Mouse (Mus musculus): ENCODE data around the gene Shisa8. TPM values are rescaled to one million over a fixed set of nuclear protein-coding genes. Genes with fewer than 3 reads are reported as not detected.

Shisa8 gene
- polyA plus RNA-seq, 1 experiment from 2014 or later, result 0.57 TPM

- peaks cover 51% of the 10 kb centered on the region for H3K36me3 ChIP-seq (ENCODE audit: control insufficient read depth, insufficient read depth, low read length)
- WGBS, result 98% methylated on average over 5 of the region's 5 CpGs
- no peak overlapping the region for H3K4me2 ChIP-seq
These were observed 25.7 kb downstream of the Shisa8 start for GRCm38 (mm10) chr15:82186931-82187330.

DNA sequence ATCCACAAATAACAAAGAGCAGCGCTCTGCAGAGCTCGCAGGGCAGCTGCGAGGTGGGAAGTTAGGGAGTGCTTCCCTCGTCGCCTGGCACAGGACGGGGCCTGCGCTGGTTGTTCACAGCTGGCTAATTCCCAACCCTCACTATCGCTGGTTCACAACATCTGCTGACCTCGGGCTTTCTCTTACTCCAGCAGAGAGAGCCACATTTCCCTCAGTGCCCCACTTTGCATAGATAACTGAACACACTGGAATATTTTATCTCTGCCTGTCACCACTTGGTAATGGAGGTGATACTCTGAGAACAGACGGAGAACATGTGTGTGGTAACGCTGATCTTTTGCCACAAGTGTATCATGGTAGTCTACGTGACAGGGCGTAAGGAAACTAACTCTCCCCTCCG lies 26.5 kb downstream of the Shisa8 start:
- H3K27ac ChIP-seq (ENCODE audit: low read depth, low read length), result no peak overlapping the region
- DNase-seq (ENCODE audit: low spot score, missing footprints) (no peak), ATAC-seq (ENCODE audit: low FRiP score) (no peak)
- peaks cover 59% of the 10 kb centered on the region for H3K36me3 ChIP-seq (ENCODE audit: control insufficient read depth, insufficient read depth, low read length)
- 91% methylated on average over 14 of the region's 14 CpGs for WGBS
- H3K4me1 ChIP-seq (ENCODE audit: control insufficient read depth, insufficient read depth, low read length), result no peaks in the 10 kb centered on the region
- peaks cover 5% of the 10 kb centered on the region; the same call in 1 of the 2 replicates for H3K9me3 ChIP-seq (ENCODE audit: control insufficient read depth, low read length)
- no peaks in the 10 kb centered on the region for H3K27me3 ChIP-seq (ENCODE audit: control insufficient read depth, insufficient read depth, low read length)
- no peak overlapping the region for H3K9ac ChIP-seq (ENCODE audit: low read length)
- H3K4me2 ChIP-seq, result no peak overlapping the region
- no peak overlapping the region for H3K4me3 ChIP-seq (ENCODE audit: low read depth, low read length)

More at GRCm38 (mm10) chr15:82186931-82187330, 25.7 kb downstream of the Shisa8 start:
- H3K4me1 ChIP-seq (ENCODE audit: control insufficient read depth, insufficient read depth, low read length), result no peaks in the 10 kb centered on the region
- ATAC-seq (ENCODE audit: low FRiP score) (no peak), DNase-seq (ENCODE audit: low spot score, missing footprints) (no peak)
- H3K9ac ChIP-seq (ENCODE audit: low read length), result no peak overlapping the region
- H3K27me3 ChIP-seq (ENCODE audit: control insufficient read depth, insufficient read depth, low read length), result no peaks in the 10 kb centered on the region
- H3K9me3 ChIP-seq (ENCODE audit: control insufficient read depth, low read length), result peaks cover 3% of the 10 kb centered on the region; the same call in 1 of the 2 replicates
- no peak overlapping the region for H3K4me3 ChIP-seq (ENCODE audit: low read depth, low read length)
- H3K27ac ChIP-seq (ENCODE audit: low read depth, low read length), result no peak overlapping the region

- H3K4me2 ChIP-seq, result no peak overlapping the region
- no peaks in the 10 kb centered on the region for H3K27me3 ChIP-seq (ENCODE audit: control insufficient read depth, insufficient read depth, low read length)
- H3K27ac ChIP-seq (ENCODE audit: low read depth, low read length), result no peak overlapping the region
- H3K4me1 ChIP-seq (ENCODE audit: control insufficient read depth, insufficient read depth, low read length), result no peaks in the 10 kb centered on the region
- 93% methylated on average over 14 of the region's 14 CpGs for WGBS
- H3K36me3 ChIP-seq (ENCODE audit: control insufficient read depth, insufficient read depth, low read length), result peaks cover 68% of the 10 kb centered on the region
- no peak overlapping the region for H3K9ac ChIP-seq (ENCODE audit: low read length)
- no peak for DNase-seq (ENCODE audit: low spot score, missing footprints)
- ATAC-seq (ENCODE audit: low FRiP score), result no peak
- H3K4me3 ChIP-seq (ENCODE audit: low read depth, low read length), result no peak overlapping the region
- peaks cover 5% of the 10 kb centered on the region; the same call in 1 of the 2 replicates for H3K9me3 ChIP-seq (ENCODE audit: control insufficient read depth, low read length)
These were observed 27.4 kb downstream of the Shisa8 start for GRCm38 (mm10) chr15:82185062-82185783.

DNA sequence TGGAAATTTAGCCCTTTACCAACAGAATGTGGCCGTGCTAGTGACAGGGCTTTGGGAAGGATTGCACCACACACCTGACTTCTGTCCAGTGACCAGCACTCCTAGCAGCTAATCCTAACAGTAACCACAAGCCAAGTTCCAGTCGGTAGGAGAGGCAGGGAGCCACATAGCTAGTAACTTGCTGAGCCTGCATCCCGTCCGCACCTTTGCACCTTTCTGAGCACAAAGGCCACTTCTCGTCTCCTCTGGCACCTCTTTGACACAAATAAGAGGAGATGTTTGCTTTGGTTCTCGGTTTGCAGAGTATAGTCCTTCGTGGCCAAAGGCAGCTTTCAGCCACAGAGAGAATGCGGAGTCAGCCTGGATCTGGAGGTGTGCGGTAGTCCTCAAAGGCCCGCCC lies 28.0 kb downstream of the Shisa8 start:
- Histone ChIP-seq H3K4me3 (ENCODE audit: low read depth, low read length) (no peak overlapping the region), H3K27ac (ENCODE audit: low read depth, low read length) (no peak overlapping the region), H3K9ac (ENCODE audit: low read length) (no peak overlapping the region), H3K4me2 (no peak overlapping the region), H3K9me3 (ENCODE audit: control insufficient read depth, low read length) (peaks cover 5% of the 10 kb centered on the region; the same call in 1 of the 2 replicates), H3K36me3 (ENCODE audit: control insufficient read depth, insufficient read depth, low read length) (peaks cover 74% of the 10 kb centered on the region), H3K4me1 (ENCODE audit: control insufficient read depth, insufficient read depth, low read length) (no peaks in the 10 kb centered on the region), H3K27me3 (ENCODE audit: control insufficient read depth, insufficient read depth, low read length) (no peaks in the 10 kb centered on the region)
- WGBS, result 94% methylated on average over 10 of the region's 10 CpGs
- ATAC-seq (ENCODE audit: low FRiP score), result no peak
- no peak for DNase-seq (ENCODE audit: low spot score, missing footprints)

DNA sequence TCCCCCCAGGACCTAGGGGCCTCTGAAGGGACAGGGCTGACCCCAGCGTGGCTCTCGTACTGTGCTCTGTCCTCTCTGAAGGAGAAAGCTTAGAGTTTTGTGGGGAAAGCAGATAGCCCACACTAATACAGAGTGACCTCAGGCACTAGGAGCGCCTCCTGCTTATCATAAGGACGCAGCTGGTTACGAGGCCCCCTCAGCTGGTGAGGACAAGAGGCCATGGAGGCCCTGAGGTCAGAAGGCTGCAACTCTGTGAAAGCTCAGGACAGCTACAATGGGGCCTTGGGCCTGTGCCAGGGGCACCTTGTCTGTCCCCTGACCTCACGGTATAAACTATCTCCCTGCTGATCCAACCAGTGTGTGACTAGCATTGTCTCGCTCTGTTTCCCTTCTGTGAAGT lies 28.4 kb downstream of the Shisa8 start:
- Histone ChIP-seq H3K27ac (ENCODE audit: low read depth, low read length) (no peak overlapping the region), H3K4me3 (ENCODE audit: low read depth, low read length) (no peak overlapping the region)

GRCm38 (mm10) chr15:82183596-82183995 lies 29.0 kb downstream of the Shisa8 start:
- Histone ChIP-seq H3K36me3 (ENCODE audit: control insufficient read depth, insufficient read depth, low read length) (peaks cover 85% of the 10 kb centered on the region), H3K4me1 (ENCODE audit: control insufficient read depth, insufficient read depth, low read length) (no peaks in the 10 kb centered on the region), H3K4me3 (ENCODE audit: low read depth, low read length) (no peak overlapping the region), H3K27me3 (ENCODE audit: control insufficient read depth, insufficient read depth, low read length) (no peaks in the 10 kb centered on the region), H3K27ac (ENCODE audit: low read depth, low read length) (peak overlapping the region; percentile 25; the same call in 1 of the 2 replicates), H3K4me2 (no peak overlapping the region), H3K9ac (ENCODE audit: low read length) (no peak overlapping the region), H3K9me3 (ENCODE audit: control insufficient read depth, low read length) (peaks cover 5% of the 10 kb centered on the region; the same call in 1 of the 2 replicates)
- no peak for DNase-seq (ENCODE audit: low spot score, missing footprints)
- no peak for ATAC-seq (ENCODE audit: low FRiP score)
- 73% methylated on average over 10 of the region's 10 CpGs for WGBS

More for the DNA sequence above, 28.4 kb downstream of the Shisa8 start:
- no peaks in the 10 kb centered on the region for H3K4me1 ChIP-seq (ENCODE audit: control insufficient read depth, insufficient read depth, low read length)
- no peaks in the 10 kb centered on the region for H3K27me3 ChIP-seq (ENCODE audit: control insufficient read depth, insufficient read depth, low read length)
- ATAC-seq (ENCODE audit: low FRiP score), result 0 out of 2 replicates have a peak, but pooled peaks have one; percentile 40
- peaks cover 5% of the 10 kb centered on the region; the same call in 1 of the 2 replicates for H3K9me3 ChIP-seq (ENCODE audit: control insufficient read depth, low read length)
- DNase-seq (ENCODE audit: low spot score, missing footprints), result no peak
- H3K4me2 ChIP-seq, result no peak overlapping the region
- H3K9ac ChIP-seq (ENCODE audit: low read length), result no peak overlapping the region
- WGBS, result 87% methylated on average over 7 of the region's 7 CpGs
- peaks cover 79% of the 10 kb centered on the region for H3K36me3 ChIP-seq (ENCODE audit: control insufficient read depth, insufficient read depth, low read length)

DNA sequence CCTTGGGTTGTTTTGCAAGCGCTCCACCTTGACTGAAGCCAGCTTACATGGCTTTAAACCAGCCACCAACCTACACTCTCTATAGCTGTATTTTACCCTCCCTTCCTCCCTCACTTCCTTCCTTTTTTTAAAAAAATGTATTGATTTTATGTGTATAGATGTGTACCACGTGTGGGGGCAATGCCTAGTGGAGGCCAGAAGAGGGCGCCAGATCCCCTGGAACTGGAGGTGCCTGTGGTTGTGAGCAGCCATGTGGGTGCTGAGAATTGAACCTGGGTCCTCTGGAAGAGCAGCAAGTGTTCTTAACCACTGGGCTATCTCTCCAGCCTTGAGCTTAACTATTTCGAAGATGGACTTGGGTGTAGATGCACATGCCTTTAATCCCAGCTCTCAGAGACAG lies 30.3 kb downstream of the Shisa8 start:
- no peak overlapping the region for H3K27ac ChIP-seq (ENCODE audit: low read depth, low read length)
- 98% methylated on average over 4 of the region's 4 CpGs for WGBS

DNA sequence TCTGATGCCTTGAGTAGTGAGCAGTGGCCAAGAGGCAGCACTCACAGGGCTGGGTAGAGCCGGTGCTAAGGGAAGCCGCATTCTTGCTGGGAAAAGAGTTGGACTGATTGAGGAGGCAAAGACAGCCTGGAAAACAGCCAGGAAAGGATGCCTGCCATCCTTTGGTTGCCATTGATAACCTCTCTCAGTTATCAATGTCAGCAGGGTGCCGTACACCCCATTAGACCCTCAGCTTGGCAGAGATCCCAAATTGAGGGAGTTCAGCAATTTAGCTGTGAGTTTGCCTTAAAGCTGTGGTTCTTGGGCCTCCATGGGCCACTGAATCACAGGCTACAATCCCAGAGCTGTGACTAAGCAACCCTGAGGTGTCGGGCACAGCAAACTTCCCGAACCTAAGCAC lies 31.5 kb downstream of the Shisa8 start:
- no peak for ATAC-seq (ENCODE audit: low FRiP score)
- Histone ChIP-seq H3K9ac (ENCODE audit: low read length) (no peak overlapping the region), H3K27ac (ENCODE audit: low read depth, low read length) (no peak overlapping the region), H3K4me1 (ENCODE audit: control insufficient read depth, insufficient read depth, low read length) (no peaks in the 10 kb centered on the region), H3K4me2 (no peak overlapping the region), H3K4me3 (ENCODE audit: low read depth, low read length) (no peak overlapping the region), H3K36me3 (ENCODE audit: control insufficient read depth, insufficient read depth, low read length) (peaks cover 90% of the 10 kb centered on the region), H3K9me3 (ENCODE audit: control insufficient read depth, low read length) (peaks cover 5% of the 10 kb centered on the region; the same call in 1 of the 2 replicates), H3K27me3 (ENCODE audit: control insufficient read depth, insufficient read depth, low read length) (no peaks in the 10 kb centered on the region)
- DNase-seq (ENCODE audit: low spot score, missing footprints), result no peak
- WGBS, result 95% methylated on average over 5 of the region's 5 CpGs

More for the DNA sequence above, 30.3 kb downstream of the Shisa8 start:
- Histone ChIP-seq H3K4me1 (ENCODE audit: control insufficient read depth, insufficient read depth, low read length) (no peaks in the 10 kb centered on the region), H3K27me3 (ENCODE audit: control insufficient read depth, insufficient read depth, low read length) (no peaks in the 10 kb centered on the region), H3K9me3 (ENCODE audit: control insufficient read depth, low read length) (peaks cover 5% of the 10 kb centered on the region; the same call in 1 of the 2 replicates), H3K4me3 (ENCODE audit: low read depth, low read length) (no peak overlapping the region), H3K36me3 (ENCODE audit: control insufficient read depth, insufficient read depth, low read length) (peaks cover 88% of the 10 kb centered on the region), H3K9ac (ENCODE audit: low read length) (no peak overlapping the region), H3K4me2 (no peak overlapping the region)
- DNase-seq (ENCODE audit: low spot score, missing footprints) (no peak), ATAC-seq (ENCODE audit: low FRiP score) (no peak)

- no peak for DNase-seq (ENCODE audit: low spot score, missing footprints)
- Histone ChIP-seq H3K4me1 (ENCODE audit: control insufficient read depth, insufficient read depth, low read length) (no peaks in the 10 kb centered on the region), H3K27ac (ENCODE audit: low read depth, low read length) (no peak overlapping the region), H3K27me3 (ENCODE audit: control insufficient read depth, insufficient read depth, low read length) (no peaks in the 10 kb centered on the region), H3K4me2 (no peak overlapping the region), H3K36me3 (ENCODE audit: control insufficient read depth, insufficient read depth, low read length) (peaks cover 82% of the 10 kb centered on the region), H3K9me3 (ENCODE audit: control insufficient read depth, low read length) (peaks cover 5% of the 10 kb centered on the region; the same call in 1 of the 2 replicates), H3K9ac (ENCODE audit: low read length) (no peak overlapping the region), H3K4me3 (ENCODE audit: low read depth, low read length) (no peak overlapping the region)
- ATAC-seq (ENCODE audit: low FRiP score), result no peak
- WGBS, result 94% methylated on average over 7 of the region's 7 CpGs
These were observed 34.8 kb downstream of the Shisa8 start for GRCm38 (mm10) chr15:82177743-82178290.
